Mouse (Mus musculus) embryonic fibroblast, embryonic 13.5 days (primary cell): Measurements from ENCODE around the gene Pced1b.

Source experiments
- CTCF ChIP-seq: IDR thresholded peaks from 2 replicates; pipeline ENCODE4 v1.5.1; 2011; ENCODE audit warnings: mild to moderate bottlenecking, control low read depth, low read length, moderate library complexity, borderline replicate concordance; ENCODE audit not compliant: insufficient read depth
- POLR2A ChIP-seq: IDR thresholded peaks from 2 replicates; pipeline ENCODE4 v1.6.1; 2011; ENCODE audit warnings: low read depth, mild to moderate bottlenecking, control low read depth, low read length, moderate library complexity

GRCm38 (mm10) chr15:97348566-97349315 is 101.8 kb downstream of the Pced1b start:
- no peak for TF ChIP-seq CTCF
- TF ChIP-seq POLR2A = no peak
